Mouse (Mus musculus): ENCODE measurements around the gene Tssc4. TPM values are rescaled to one million over a fixed set of nuclear protein-coding genes. Genes with fewer than 3 reads are reported as not detected.

Gene Tssc4
- total RNA-seq, 2 experiments from 2014 or later: 38.0 to 41.5 TPM

DNA sequence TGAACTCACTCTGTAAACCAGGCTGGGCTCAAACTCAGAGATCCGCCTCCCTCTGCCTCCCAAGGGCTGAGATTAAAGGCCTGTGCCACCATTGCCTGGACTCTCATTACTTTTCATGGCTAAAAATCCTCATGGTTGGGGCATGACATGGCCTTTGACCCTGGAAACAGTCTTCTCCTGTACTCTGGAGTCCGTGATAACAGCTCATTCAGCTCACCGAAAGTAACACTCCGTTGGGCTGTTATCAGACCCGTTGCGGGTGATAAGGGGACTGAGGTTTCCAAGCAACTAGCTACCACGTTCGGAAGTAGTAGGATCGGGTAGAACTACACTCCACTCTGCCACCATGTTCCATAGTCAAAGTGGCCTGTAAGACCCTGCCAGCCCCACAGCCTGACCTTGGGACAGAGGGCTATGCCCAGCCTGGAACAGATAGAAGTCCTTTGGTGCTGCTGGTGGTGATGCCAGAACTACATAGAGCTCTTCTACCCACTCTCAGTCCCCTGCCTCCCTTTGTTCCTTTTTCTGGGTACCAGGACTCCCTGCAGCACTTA lies 11.3 kb upstream of the Tssc4 start:
- no peak overlapping the region for H3K4me3 ChIP-seq
- no peak for DNase-seq (ENCODE audit: extremely low spot score in 1 of 2, low spot score in 2 of 2)
- intact Hi-C loops (cut with DNase I): no loop called here
- H3K27ac ChIP-seq: no peak overlapping the region; the same call in 1 of the 2 replicates
- no peak for TF ChIP-seq CTCF (IDR thresholded peaks at IDR 0.05)

GRCm38 (mm10) chr7:143058221-143058697 lies 10.8 kb upstream of the Tssc4 start:
- no peak for DNase-seq (ENCODE audit: extremely low spot score in 1 of 2, low spot score in 2 of 2)
- intact Hi-C loops (cut with DNase I): no loop called here

DNA sequence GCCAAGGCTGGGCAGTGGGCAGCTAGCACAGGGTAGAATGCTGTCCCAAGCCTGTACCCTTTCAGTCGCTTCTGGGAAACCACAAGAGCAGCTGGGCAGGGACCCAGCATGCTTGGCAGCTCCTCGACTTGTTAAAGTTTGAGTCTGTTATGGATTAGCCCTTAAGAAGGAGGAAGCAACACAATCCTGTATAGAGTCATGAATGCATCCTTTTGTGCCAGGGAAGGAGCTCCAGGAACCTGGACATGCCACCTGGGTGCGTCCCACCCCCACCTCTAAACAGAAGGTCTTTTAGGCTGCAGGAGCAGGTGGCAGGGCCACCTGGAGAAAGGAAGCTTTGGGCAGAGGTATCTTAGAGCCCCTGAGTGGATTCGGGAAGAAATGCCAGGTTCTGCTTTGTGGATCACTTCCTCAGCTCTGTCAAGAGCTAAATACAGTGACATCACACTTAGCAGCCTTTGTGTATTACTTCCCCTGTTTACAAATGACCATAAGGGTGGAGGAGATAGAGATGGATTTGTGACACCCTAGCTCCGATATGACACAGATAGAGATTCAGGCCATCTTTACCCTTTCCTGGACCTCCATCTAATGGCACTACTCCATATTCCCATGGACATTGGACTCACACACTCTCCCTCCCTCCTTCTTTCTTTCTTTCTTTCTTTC lies 9.7 kb upstream of the Tssc4 start:
- intact Hi-C loops (cut with DNase I): no loop called here
- H3K4me3 ChIP-seq: no peak overlapping the region
- DNase-seq (ENCODE audit: extremely low spot score in 1 of 2, low spot score in 2 of 2): no peak
- no peak for TF ChIP-seq CTCF (IDR thresholded peaks at IDR 0.05)
- peak overlapping the region; percentile 69 for H3K27ac ChIP-seq

More at GRCm38 (mm10) chr7:143058221-143058697, 10.8 kb upstream of the Tssc4 start:
- H3K4me3 ChIP-seq: no peak overlapping the region
- TF ChIP-seq CTCF (IDR thresholded peaks at IDR 0.05): no peak
- peak overlapping the region; percentile 69 for H3K27ac ChIP-seq

- intact Hi-C loops (cut with DNase I): no loop called here
- TF ChIP-seq CTCF (IDR thresholded peaks at IDR 0.05): no peak
- H3K4me3 ChIP-seq: no peak overlapping the region
- DNase-seq (ENCODE audit: extremely low spot score in 1 of 2, low spot score in 2 of 2): no peak
- H3K27ac ChIP-seq: peak overlapping the region; percentile 8; the same call in 1 of the 2 replicates
These were observed 6.3 kb upstream of the Tssc4 start for GRCm38 (mm10) chr7:143062704-143063103.

- peak in 1 of 2 experiments; percentile 56 for DNase-seq (ENCODE audit: extremely low spot score in 1 of 2, low spot score in 2 of 2)
- TF ChIP-seq CTCF (IDR thresholded peaks at IDR 0.05): no peak
- H3K27ac ChIP-seq: no peak overlapping the region
These were observed 4.8 kb upstream of the Tssc4 start for GRCm38 (mm10) chr7:143064226-143064625.

GRCm38 (mm10) chr7:143065692-143066091 lies 3.4 kb upstream of the Tssc4 start:
- no peak for TF ChIP-seq CTCF (IDR thresholded peaks at IDR 0.05)
- H3K4me3 ChIP-seq: no peak overlapping the region
- intact Hi-C loops (cut with DNase I): no loop called here
- no peak for DNase-seq (ENCODE audit: extremely low spot score in 1 of 2, low spot score in 2 of 2)
- no peak overlapping the region for H3K27ac ChIP-seq

More at GRCm38 (mm10) chr7:143064226-143064625, 4.8 kb upstream of the Tssc4 start:
- intact Hi-C loops (cut with DNase I): loop anchor here (1.0 kb wide), 1 partner anchor 10 kb away; no protein-coding TSS in a partner anchor
- H3K4me3 ChIP-seq: no peak overlapping the region

DNA sequence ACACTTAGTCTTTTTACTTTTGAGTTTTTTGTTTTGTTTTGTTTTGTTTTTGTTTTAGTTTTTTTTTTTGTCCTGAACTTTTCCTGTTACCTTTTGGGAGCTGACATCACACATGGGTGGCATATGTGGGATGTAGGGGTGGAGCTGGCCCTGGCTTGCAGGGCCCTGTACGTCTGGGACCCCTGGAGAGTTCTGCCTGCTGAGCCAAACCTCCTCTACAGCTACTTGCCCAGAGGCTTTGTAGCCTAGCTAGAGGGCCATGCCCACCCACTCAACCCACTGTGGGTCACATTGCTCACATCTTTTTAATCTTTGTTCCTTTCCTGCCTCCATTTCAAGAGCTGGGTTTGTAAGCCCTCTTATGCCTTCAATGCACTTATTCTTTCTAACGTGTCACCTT lies 1.6 kb upstream of the Tssc4 start:
- intact Hi-C loops (cut with DNase I): no loop called here
- Histone ChIP-seq H3K4me3 (no peak overlapping the region), H3K27ac (no peak overlapping the region)
- DNase-seq (ENCODE audit: extremely low spot score in 1 of 2, low spot score in 2 of 2): no peak
- no peak for TF ChIP-seq CTCF (IDR thresholded peaks at IDR 0.05)

- intact Hi-C loops (cut with DNase I): loop anchor here (2.0 kb wide), 1 partner anchor 15 kb away; the partner anchor contains the start of gene Cd81
- Histone ChIP-seq H3K4me3 (no peak overlapping the region), H3K27ac (no peak overlapping the region)
- no peak for TF ChIP-seq CTCF (IDR thresholded peaks at IDR 0.05)
- DNase-seq (ENCODE audit: extremely low spot score in 1 of 2, low spot score in 2 of 2): no peak
These were observed 1.2 kb upstream of the Tssc4 start for GRCm38 (mm10) chr7:143067897-143068296.

- DNase-seq (ENCODE audit: extremely low spot score in 1 of 2, low spot score in 2 of 2): no peak
- TF ChIP-seq CTCF (IDR thresholded peaks at IDR 0.05): no peak; the same call in 1 of the 2 replicates
- peak overlapping the region; percentile 84 for H3K27ac ChIP-seq
- intact Hi-C loops (cut with DNase I): loop anchor here (2.0 kb wide), 1 partner anchor 16 kb away; the partner anchor contains the start of gene Cd81
- H3K4me3 ChIP-seq: peak overlapping the region; percentile 86
These were observed 650 bp upstream of the Tssc4 start for GRCm38 (mm10) chr7:143068316-143068881.

DNA sequence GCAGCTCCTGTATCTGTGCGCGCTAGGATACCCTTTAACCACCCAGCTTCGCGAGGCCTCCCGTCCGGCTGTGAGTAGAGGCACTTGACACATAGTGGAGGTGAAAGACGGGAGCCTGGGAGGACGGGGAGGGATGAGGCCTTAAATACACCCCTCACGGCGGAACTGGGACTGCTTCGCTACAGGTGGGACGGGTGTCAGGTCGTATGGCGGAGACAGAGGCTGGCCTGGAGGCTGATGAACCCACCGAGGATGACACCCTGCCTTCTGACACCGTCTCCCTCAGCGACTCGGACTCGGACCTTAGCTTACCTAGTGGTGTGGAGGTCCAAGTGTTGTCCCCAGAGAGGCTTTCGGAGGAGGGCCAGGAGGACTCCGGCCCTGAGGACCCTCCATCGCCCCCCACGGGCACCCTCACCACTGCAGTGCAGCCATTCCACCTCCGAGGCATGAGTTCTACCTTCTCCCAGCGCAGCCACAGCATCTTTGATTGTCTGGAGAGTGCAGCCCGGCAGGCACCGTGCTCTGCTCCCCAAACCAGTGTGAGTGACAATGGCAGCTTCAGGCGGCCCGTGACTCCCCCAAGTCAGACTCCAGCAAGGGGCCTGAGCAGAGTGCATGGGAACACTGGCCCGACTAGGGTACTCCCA lies 827 bp downstream of the Tssc4 start:
- no peak for DNase-seq (ENCODE audit: extremely low spot score in 1 of 2, low spot score in 2 of 2)
- Histone ChIP-seq H3K27ac (peak overlapping the region; percentile 85), H3K4me3 (peak overlapping the region; percentile 86)
- intact Hi-C loops (cut with DNase I): loop anchor here (1.0 to 2.0 kb wide), 2 partner anchors 17 to 62 kb away; partner anchors contain the start of gene Cd81
- no peak for TF ChIP-seq CTCF (IDR thresholded peaks at IDR 0.05)

DNA sequence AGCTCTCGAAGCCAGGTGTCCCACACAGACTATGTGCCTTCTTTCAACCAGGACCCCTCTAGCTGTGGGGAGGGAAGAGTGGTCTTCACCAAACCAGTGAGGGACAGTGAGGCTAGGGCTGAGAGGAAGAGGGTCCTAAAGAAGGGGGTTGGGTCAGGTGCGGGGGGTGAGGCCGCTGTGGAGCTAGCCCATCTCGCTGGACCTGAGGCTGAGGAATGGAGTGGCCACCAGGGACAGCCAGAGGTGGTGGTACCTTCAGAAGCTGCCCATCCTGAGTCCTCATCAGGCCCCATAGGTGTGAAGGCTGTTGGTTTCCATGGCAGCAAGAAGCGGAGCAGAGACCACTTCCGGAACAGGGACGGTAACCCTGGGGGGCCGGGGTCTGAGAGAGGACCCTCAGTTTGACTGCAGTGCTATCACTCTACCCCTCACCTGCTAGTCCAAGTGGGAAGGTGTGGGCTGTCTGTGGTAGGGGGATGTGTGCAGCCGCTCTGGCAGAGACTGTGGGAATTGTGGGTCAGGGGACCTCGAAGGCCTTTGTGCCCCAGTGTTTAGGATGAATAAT lies 1.5 kb downstream of the Tssc4 start:
- no peak overlapping the region for H3K27ac ChIP-seq
- no peak for DNase-seq (ENCODE audit: extremely low spot score in 1 of 2, low spot score in 2 of 2)
- H3K4me3 ChIP-seq: peak overlapping the region; percentile 86
- no peak for TF ChIP-seq CTCF (IDR thresholded peaks at IDR 0.05)
- intact Hi-C loops (cut with DNase I): no loop called here
